Mouse (Mus musculus) midbrain, embryonic 14.5 days (tissue): ENCODE measurements at regions not wholly inside any gene's neighbourhood (a gene's known extent, or its start where the extent isn't known, plus 50 kb on each side); places are given as distances from the start of the nearest gene placed in this dataset.

ENCODE experiments used
- ATAC-seq: fragments of 200-750 bp; cut with Nextera tagmentation; 2 replicates; pipeline ENCODE4 v1.8.0; 2017; ENCODE audit warnings: moderate number of reproducible peaks, moderate library complexity; ENCODE audit not compliant: low FRiP score, low TSS enrichment
- DNase-seq: peaks from one replicate; pipeline ENCODE4 v3.0.0-alpha.2; 2015
- H3K27ac ChIP-seq: fragments of 300-500 bp; sonication (generic); replicated peaks from 2 replicates; pipeline ENCODE4 v1.5.1; 2014; ENCODE audit warnings: mild to moderate bottlenecking, low read depth, low read length, moderate library complexity
- H3K27me3 ChIP-seq: fragments of 300-500 bp; sonication (generic); 2 replicates; pipeline ENCODE4 v1.6.1; 2014; ENCODE audit warnings: low read length, control low read depth, mixed read lengths; ENCODE audit not compliant: control insufficient read depth, insufficient read depth
- H3K36me3 ChIP-seq: fragments of 300-500 bp; sonication (generic); 2 replicates; pipeline ENCODE4 v1.6.1; 2014; ENCODE audit warnings: low read length, control low read depth; ENCODE audit not compliant: control insufficient read depth, insufficient read depth
- H3K4me1 ChIP-seq: fragments of 300-500 bp; sonication (generic); 2 replicates; pipeline ENCODE4 v1.6.1; 2014; ENCODE audit warnings: mild to moderate bottlenecking, antibody characterized with exemption, low read length, control low read depth; ENCODE audit not compliant: control insufficient read depth, insufficient read depth
- H3K4me2 ChIP-seq: fragments of 300-500 bp; sonication (generic); 2 replicates; pipeline ENCODE4 v1.6.1; 2014; ENCODE audit warnings: mild to moderate bottlenecking, low read length, moderate library complexity
- H3K4me3 ChIP-seq: fragments of 300-500 bp; sonication (generic); replicated peaks from 2 replicates; pipeline ENCODE4 v1.5.1; 2014; ENCODE audit warnings: low read depth, low read length
- H3K9ac ChIP-seq: fragments of 300-500 bp; sonication (generic); replicated peaks from 2 replicates; pipeline ENCODE4 v1.6.1; 2014; ENCODE audit warnings: mild to moderate bottlenecking, low read length, moderate library complexity
- H3K9me3 ChIP-seq: fragments of 300-500 bp; sonication (generic); 2 replicates; pipeline ENCODE4 v1.6.1; 2016; ENCODE audit warnings: low read length, control low read depth, mixed read lengths; ENCODE audit not compliant: control insufficient read depth
- WGBS: fragments of 180-500 bp; shearing (Covaris S2); extraction: QIAGEN DNeasy Blood & Tissue Kit; methylation state at CpG from one replicate; pipeline ENCODE4 v1.1.7; 2014; 5-methylcytosine and 5-hydroxymethylcytosine counted together

DNA sequence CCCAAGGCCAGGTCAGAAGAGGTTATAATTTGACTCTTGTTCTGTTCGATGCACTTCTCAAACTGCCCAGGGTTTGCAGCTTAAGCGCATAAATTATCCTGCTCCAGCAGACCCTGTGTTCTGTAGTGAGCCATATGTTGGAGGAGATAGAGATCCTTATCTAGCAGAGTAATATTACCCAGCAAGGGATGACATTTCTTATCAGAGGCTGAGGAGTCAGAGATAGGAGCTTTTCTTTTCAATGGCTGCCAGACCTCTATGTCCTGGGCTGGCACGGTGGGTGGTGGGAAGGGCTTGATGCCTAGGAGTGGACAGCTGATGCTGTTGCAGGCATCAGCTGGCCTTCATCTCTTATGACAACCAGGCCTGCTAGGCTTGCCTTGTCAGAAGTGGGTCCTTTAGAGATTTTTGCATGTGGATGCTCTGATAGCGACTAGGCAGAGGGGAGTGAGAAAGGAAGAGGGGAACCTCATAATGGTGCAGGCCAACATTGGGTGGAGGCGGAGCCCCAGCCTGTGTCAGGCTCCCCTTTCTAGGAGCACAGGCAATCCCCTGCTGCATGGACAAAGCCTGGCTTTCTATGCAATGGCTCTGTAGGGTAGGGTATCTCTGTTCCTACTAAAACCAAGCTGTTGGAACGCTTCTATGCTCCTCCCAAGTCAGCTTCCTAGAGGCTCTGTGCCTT is 1300.5 kb upstream of the A1bg start:
- Histone ChIP-seq H3K9ac (no peak overlapping the region), H3K4me2 (no peak overlapping the region), H3K4me1 (no peaks in the 10 kb centered on the region), H3K27me3 (no peaks in the 10 kb centered on the region), H3K4me3 (no peak overlapping the region), H3K27ac (no peak overlapping the region), H3K36me3 (no peaks in the 10 kb centered on the region), H3K9me3 (no peaks in the 10 kb centered on the region)
- DNase-seq (no peak), ATAC-seq (no peak)
- WGBS = 74% methylated on average over 6 of the region's 6 CpGs

DNA sequence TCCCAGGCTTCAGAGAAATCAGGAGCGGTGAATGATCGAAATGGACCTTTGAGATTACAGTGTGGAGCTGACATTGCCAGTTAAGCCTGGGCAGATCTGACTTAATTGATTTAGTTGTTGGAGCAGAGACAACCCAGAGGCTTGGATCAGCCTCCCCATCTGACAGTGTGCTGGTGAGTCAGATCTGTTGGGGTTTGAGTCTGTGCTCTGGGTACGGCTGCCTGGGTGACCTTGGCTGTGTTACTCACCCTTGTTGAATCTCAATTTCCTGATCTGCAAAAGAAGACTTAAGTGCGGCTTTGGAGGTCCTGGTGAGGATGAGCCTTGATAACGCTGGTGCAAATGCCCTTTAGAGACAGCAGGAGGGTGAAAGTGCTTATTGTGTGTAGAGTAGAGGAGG is 1299.9 kb upstream of the A1bg start:
- no peak overlapping the region for H3K9ac ChIP-seq
- H3K27me3 ChIP-seq = no peaks in the 10 kb centered on the region
- DNase-seq (no peak), ATAC-seq (no peak)
- H3K36me3 ChIP-seq = no peaks in the 10 kb centered on the region
- no peaks in the 10 kb centered on the region for H3K9me3 ChIP-seq
- no peak overlapping the region for H3K4me3 ChIP-seq
- WGBS = 72% methylated on average over 5 of the region's 5 CpGs
- no peak overlapping the region for H3K4me2 ChIP-seq
- H3K4me1 ChIP-seq = no peaks in the 10 kb centered on the region
- no peak overlapping the region for H3K27ac ChIP-seq

DNA sequence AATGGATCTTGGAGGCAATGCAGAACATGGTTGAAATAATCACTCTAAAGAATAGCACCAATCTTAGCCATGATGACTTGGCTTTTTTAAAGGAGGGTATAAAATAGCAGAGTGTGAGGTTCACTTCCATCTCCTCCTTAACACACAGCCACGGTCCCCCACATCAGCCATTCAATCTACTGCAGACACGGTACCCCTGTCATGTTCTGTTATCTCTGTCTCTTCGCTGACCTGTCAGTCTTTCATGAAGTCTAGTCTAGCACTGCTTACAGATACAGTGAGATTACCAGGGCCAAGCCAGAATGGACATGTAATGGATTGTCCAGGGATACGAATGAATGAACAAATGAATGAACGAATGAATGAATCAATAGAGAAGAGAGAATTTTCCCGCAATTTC is 1299.4 kb upstream of the A1bg start:
- 92% methylated on average over 6 of the region's 6 CpGs for WGBS
- ATAC-seq (no peak), DNase-seq (no peak)
- Histone ChIP-seq H3K9me3 (no peaks in the 10 kb centered on the region), H3K27me3 (no peaks in the 10 kb centered on the region), H3K36me3 (no peaks in the 10 kb centered on the region), H3K27ac (no peak overlapping the region), H3K9ac (no peak overlapping the region), H3K4me3 (no peak overlapping the region), H3K4me1 (no peaks in the 10 kb centered on the region), H3K4me2 (no peak overlapping the region)

DNA sequence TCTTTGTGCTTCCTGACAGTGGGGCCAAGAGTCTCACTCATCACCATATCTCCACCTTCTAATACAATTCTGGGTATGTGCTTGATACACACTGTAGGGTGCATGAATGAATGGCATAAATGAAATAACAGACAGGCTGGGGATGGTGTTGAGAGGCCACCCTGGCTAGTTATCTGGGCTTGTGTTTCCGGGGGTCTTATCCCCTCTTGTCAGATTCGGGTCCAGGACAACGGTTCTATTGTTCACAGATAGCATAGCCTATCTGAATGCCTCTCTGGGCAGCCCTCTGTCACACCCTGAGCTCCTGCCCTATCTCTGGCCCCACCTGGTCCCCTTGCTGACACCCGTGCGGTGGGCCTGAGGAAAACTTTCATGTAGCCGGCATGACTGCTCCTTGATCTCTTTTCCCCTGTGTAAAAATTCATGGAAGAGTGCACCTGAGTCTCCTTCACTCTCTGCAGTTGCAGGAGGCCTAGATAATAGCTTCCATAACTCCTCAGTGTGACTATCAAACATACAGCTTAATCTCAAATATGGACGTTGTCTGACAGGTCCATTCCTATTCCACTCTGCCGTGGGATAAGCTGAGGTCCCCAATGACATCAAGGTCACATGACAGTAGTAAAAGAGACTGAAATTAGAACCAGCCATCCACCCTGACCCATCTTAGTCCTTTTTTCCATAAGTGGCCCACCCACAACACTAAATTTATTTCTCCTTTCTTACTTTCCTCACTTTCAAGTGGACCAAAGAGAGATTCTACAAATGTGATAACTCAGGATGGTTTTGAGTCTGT is 1298.4 kb upstream of the A1bg start:
- 74% methylated on average over 8 of the region's 8 CpGs for WGBS
- no peak overlapping the region for H3K9ac ChIP-seq
- no peak overlapping the region for H3K27ac ChIP-seq
- no peaks in the 10 kb centered on the region for H3K27me3 ChIP-seq
- DNase-seq = no peak
- no peak overlapping the region for H3K4me3 ChIP-seq
- H3K36me3 ChIP-seq = no peaks in the 10 kb centered on the region
- H3K9me3 ChIP-seq = no peaks in the 10 kb centered on the region
- no peak for ATAC-seq
- H3K4me1 ChIP-seq = no peaks in the 10 kb centered on the region
- no peak overlapping the region for H3K4me2 ChIP-seq

DNA sequence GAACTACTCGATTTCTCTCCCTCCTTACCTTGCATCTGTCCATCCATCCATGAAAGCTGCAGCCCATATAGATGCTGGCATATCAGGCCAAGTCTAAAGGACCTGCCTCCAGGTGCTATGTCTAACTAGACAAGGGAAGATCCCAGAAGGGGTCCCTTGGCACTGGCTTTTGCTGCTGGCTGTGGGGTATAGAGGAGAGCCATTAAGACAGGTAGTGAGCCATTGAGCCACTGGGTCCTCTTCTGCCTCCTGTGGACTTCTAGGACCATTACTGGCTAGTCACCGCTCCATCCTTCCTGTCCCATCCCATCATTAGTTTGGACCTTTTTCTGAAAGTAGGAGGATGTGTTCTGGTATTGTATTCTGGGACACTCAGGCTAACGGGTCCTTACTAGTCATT is 1297.8 kb upstream of the A1bg start:
- Histone ChIP-seq H3K4me2 (no peak overlapping the region), H3K36me3 (no peaks in the 10 kb centered on the region), H3K4me1 (no peaks in the 10 kb centered on the region), H3K9ac (no peak overlapping the region), H3K27ac (no peak overlapping the region), H3K4me3 (no peak overlapping the region), H3K9me3 (no peaks in the 10 kb centered on the region), H3K27me3 (no peaks in the 10 kb centered on the region)
- 91% methylated on average over 3 of the region's 3 CpGs for WGBS
- ATAC-seq = no peak
- no peak for DNase-seq

DNA sequence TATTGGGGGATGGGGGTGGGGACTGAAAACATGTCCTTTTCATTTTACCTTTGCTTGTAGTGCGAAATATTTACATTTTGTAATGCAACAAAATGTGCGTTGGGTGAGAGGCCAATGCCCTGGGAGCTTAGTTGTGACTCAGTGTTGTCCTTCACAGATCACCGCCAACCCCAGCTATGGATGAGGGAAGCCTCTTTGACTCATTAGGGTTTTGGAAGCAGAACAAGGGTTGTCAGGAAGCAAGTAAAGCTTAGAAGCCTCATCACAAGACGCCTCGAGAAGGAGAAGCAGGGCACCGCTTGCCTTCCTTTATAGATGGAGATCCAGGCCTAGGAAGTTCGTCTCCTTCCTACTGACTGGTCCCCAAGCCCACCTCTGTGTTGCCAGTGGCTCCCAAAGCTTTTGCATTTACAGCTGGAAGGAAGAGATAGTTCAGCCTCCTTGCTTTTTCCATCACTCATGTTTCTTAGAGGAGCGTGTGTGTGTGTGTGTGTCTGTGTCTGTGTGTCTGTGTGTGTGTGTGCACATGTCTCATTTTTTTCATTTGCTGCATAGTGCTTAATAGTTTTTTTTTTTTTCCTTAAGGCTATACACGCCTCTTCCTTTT is 1297.2 kb upstream of the A1bg start:
- Histone ChIP-seq H3K9ac (no peak overlapping the region), H3K4me3 (no peak overlapping the region), H3K4me1 (no peaks in the 10 kb centered on the region), H3K4me2 (no peak overlapping the region), H3K27me3 (no peaks in the 10 kb centered on the region), H3K36me3 (no peaks in the 10 kb centered on the region), H3K9me3 (no peaks in the 10 kb centered on the region), H3K27ac (no peak overlapping the region)
- no peak for ATAC-seq
- DNase-seq = no peak
- WGBS = 94% methylated on average over 9 of the region's 9 CpGs

DNA sequence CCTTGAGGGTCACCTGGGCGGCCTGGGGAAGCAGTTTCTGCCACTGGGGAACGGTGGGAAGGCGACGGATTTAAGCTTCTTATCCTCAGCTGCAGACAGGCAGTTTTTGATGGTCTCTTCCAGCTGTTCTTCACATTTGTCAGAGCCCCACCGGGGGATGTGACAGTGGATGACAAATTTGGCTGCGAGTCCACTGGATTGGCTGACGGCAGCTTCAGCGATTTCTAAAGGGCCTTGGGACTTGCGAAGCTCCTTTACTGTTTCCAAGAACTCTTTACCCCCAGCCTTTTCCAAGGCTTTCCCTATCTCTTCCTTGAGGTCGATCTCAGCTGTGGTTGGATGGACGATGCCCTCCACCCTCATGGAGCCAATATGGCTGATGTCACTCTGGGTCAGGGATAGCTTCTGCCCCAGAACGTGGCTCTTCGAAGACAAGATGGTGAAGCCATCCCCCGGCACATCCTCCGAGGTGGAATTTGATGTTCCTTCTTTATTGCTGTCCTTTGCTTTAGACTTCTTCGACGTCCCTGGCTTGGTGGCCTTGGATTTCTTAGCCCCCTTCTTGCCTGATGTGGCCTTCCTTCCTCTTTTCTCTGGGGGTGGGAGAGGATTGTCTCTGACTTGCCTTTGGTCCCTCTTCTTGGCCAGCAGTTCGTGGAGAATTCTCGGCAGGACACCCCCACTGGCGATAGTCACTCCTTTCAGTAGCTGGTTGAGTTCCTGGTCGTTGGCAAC is 1295.7 kb upstream of the A1bg start:
- Histone ChIP-seq H3K4me3 (no peak overlapping the region), H3K9ac (no peak overlapping the region), H3K4me2 (no peak overlapping the region), H3K36me3 (no peaks in the 10 kb centered on the region), H3K9me3 (no peaks in the 10 kb centered on the region), H3K27me3 (no peaks in the 10 kb centered on the region), H3K4me1 (no peaks in the 10 kb centered on the region), H3K27ac (no peak overlapping the region)
- no peak for DNase-seq
- ATAC-seq = no peak
- 88% methylated on average over 21 of the region's 21 CpGs for WGBS

DNA sequence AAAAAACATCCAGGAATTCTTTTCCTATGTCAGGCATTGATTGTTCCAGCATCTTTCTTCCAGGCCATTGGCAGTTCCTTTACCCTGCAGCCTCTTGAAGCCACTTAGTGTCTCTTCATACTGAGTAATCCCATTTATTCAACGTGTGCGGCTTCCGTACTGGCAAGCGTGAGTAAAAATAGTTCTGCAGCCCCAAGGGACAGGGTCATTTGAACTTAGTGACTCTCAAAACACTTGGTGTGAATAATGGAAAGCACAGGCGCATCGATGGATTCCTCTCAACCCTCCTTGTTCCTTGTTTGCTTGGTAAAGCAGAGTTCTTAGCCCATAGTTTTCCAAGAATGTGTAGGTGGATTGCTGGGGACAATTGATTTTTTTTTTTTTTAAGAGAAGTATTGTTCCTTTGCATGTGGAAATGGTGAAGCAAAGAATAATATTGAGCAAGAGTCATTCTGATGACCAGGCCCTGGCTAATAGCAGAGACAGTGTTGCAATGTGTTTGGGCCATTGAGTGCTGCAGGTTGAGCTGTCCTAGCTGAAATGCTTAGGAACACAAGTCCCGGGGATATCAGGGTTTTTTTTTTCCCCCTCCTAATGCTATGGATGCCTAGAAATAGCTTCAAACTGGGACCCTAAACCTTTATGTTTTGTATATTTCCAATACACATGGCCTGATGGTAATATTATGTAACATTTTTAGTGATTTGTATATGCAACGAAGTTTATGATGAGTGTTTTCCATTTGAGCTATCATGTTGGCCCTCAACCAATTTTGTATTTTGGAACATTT is 1294.1 kb upstream of the A1bg start:
- no peak for ATAC-seq
- H3K27me3 ChIP-seq = no peaks in the 10 kb centered on the region
- 44% methylated on average over 8 of the region's 8 CpGs for WGBS
- no peak overlapping the region for H3K9ac ChIP-seq
- no peak overlapping the region for H3K27ac ChIP-seq
- no peaks in the 10 kb centered on the region for H3K4me1 ChIP-seq
- DNase-seq = peak; percentile 41
- H3K36me3 ChIP-seq = no peaks in the 10 kb centered on the region
- no peak overlapping the region for H3K4me2 ChIP-seq
- H3K4me3 ChIP-seq = no peak overlapping the region
- no peaks in the 10 kb centered on the region for H3K9me3 ChIP-seq
